Mouse (Mus musculus): ENCODE results near the gene Rassf3. TPM values are rescaled to one million over a fixed set of nuclear protein-coding genes. Genes with fewer than 3 reads are reported as not detected.

Rassf3 gene
- polyA plus RNA-seq, 1 experiment = 15.5 TPM

- 0 out of 2 replicates have a peak, but pooled peaks cover 2% of the 10 kb centered on the region for H3K4me1 ChIP-seq (replicated peaks; ENCODE audit: control insufficient read depth, insufficient read depth, low read length)
- H3K36me3 ChIP-seq (ENCODE audit: control insufficient read depth, insufficient read depth, low read length) = no peaks in the 10 kb centered on the region
- H3K27ac ChIP-seq (ENCODE audit: control insufficient read depth, insufficient read depth, low read length) = no peak overlapping the region
- WGBS = 91% methylated on average over 9 of the region's 9 CpGs
- no peak for DNase-seq
- TF ChIP-seq CTCF (IDR thresholded peaks at IDR 0.05; ENCODE audit: borderline replicate concordance, control insufficient read depth, extremely low read depth, insufficient read depth, low read length, poor library complexity) = no peak
- TF ChIP-seq POLR2A (IDR thresholded peaks at IDR 0.05; ENCODE audit: control insufficient read depth, extremely low read depth, insufficient read depth, low read length, poor library complexity) = no peak
- no peaks in the 10 kb centered on the region for H3K27me3 ChIP-seq (ENCODE audit: control insufficient read depth, insufficient read depth, low read length)
- H3K4me3 ChIP-seq (ENCODE audit: control insufficient read depth, insufficient read depth, low read length) = no peak overlapping the region
These were observed 17.7 kb downstream of the Rassf3 start for GRCm38 (mm10) chr10:121458408-121458807.

GRCm38 (mm10) chr10:121457381-121457780, 18.8 kb downstream of the Rassf3 start:
- Histone ChIP-seq H3K27me3 (ENCODE audit: control insufficient read depth, insufficient read depth, low read length) (no peaks in the 10 kb centered on the region), H3K27ac (ENCODE audit: control insufficient read depth, insufficient read depth, low read length) (no peak overlapping the region), H3K4me1 (replicated peaks; ENCODE audit: control insufficient read depth, insufficient read depth, low read length) (0 out of 2 replicates have a peak, but pooled peaks cover 2% of the 10 kb centered on the region), H3K4me3 (ENCODE audit: control insufficient read depth, insufficient read depth, low read length) (no peak overlapping the region), H3K36me3 (ENCODE audit: control insufficient read depth, insufficient read depth, low read length) (no peaks in the 10 kb centered on the region)
- DNase-seq = no peak
- TF ChIP-seq POLR2A (IDR thresholded peaks at IDR 0.05; ENCODE audit: control insufficient read depth, extremely low read depth, insufficient read depth, low read length, poor library complexity) (no peak), CTCF (IDR thresholded peaks at IDR 0.05; ENCODE audit: borderline replicate concordance, control insufficient read depth, extremely low read depth, insufficient read depth, low read length, poor library complexity) (no peak)
- WGBS = 92% methylated on average over 3 of the region's 3 CpGs

- Histone ChIP-seq H3K36me3 (ENCODE audit: control insufficient read depth, insufficient read depth, low read length) (no peaks in the 10 kb centered on the region), H3K4me1 (replicated peaks; ENCODE audit: control insufficient read depth, insufficient read depth, low read length) (0 out of 2 replicates have a peak, but pooled peaks cover 2% of the 10 kb centered on the region), H3K4me3 (ENCODE audit: control insufficient read depth, insufficient read depth, low read length) (no peak overlapping the region), H3K27ac (ENCODE audit: control insufficient read depth, insufficient read depth, low read length) (no peak overlapping the region), H3K27me3 (ENCODE audit: control insufficient read depth, insufficient read depth, low read length) (no peaks in the 10 kb centered on the region)
- 85% methylated on average over 3 of the region's 3 CpGs for whole genome bisulfite sequencing
- TF ChIP-seq CTCF (IDR thresholded peaks at IDR 0.05; ENCODE audit: borderline replicate concordance, control insufficient read depth, extremely low read depth, insufficient read depth, low read length, poor library complexity) (no peak), POLR2A (IDR thresholded peaks at IDR 0.05; ENCODE audit: control insufficient read depth, extremely low read depth, insufficient read depth, low read length, poor library complexity) (no peak)
- DNase-seq = no peak
These were observed 20.6 kb downstream of the Rassf3 start for GRCm38 (mm10) chr10:121455517-121455916.

- 94% methylated on average over 6 of the region's 6 CpGs for WGBS
- 0 out of 2 replicates have a peak, but pooled peaks cover 2% of the 10 kb centered on the region for H3K4me1 ChIP-seq (replicated peaks; ENCODE audit: control insufficient read depth, insufficient read depth, low read length)
- H3K27me3 ChIP-seq (ENCODE audit: control insufficient read depth, insufficient read depth, low read length) = no peaks in the 10 kb centered on the region
- H3K4me3 ChIP-seq (ENCODE audit: control insufficient read depth, insufficient read depth, low read length) = no peak overlapping the region
- DNase-seq = no peak
- TF ChIP-seq POLR2A (IDR thresholded peaks at IDR 0.05; ENCODE audit: control insufficient read depth, extremely low read depth, insufficient read depth, low read length, poor library complexity) (no peak), CTCF (IDR thresholded peaks at IDR 0.05; ENCODE audit: borderline replicate concordance, control insufficient read depth, extremely low read depth, insufficient read depth, low read length, poor library complexity) (no peak)
- no peaks in the 10 kb centered on the region for H3K36me3 ChIP-seq (ENCODE audit: control insufficient read depth, insufficient read depth, low read length)
- H3K27ac ChIP-seq (ENCODE audit: control insufficient read depth, insufficient read depth, low read length) = no peak overlapping the region
These were observed 21.3 kb downstream of the Rassf3 start for GRCm38 (mm10) chr10:121454708-121455475.

- WGBS = 92% methylated on average over 8 of the region's 8 CpGs
- Histone ChIP-seq H3K36me3 (ENCODE audit: control insufficient read depth, insufficient read depth, low read length) (no peaks in the 10 kb centered on the region), H3K27me3 (ENCODE audit: control insufficient read depth, insufficient read depth, low read length) (no peaks in the 10 kb centered on the region)
These were observed 22.1 kb downstream of the Rassf3 start for GRCm38 (mm10) chr10:121454033-121454432.

GRCm38 (mm10) chr10:121445808-121446207, 30.3 kb downstream of the Rassf3 start:
- no peaks in the 10 kb centered on the region for H3K27me3 ChIP-seq (ENCODE audit: control insufficient read depth, insufficient read depth, low read length)
- no peak for DNase-seq
- H3K36me3 ChIP-seq (ENCODE audit: control insufficient read depth, insufficient read depth, low read length) = no peaks in the 10 kb centered on the region
- TF ChIP-seq POLR2A (IDR thresholded peaks at IDR 0.05; ENCODE audit: control insufficient read depth, extremely low read depth, insufficient read depth, low read length, poor library complexity) (no peak), CTCF (IDR thresholded peaks at IDR 0.05; ENCODE audit: borderline replicate concordance, control insufficient read depth, extremely low read depth, insufficient read depth, low read length, poor library complexity) (no peak)
- H3K4me1 ChIP-seq (replicated peaks; ENCODE audit: control insufficient read depth, insufficient read depth, low read length) = no peaks in the 10 kb centered on the region
- H3K4me3 ChIP-seq (ENCODE audit: control insufficient read depth, insufficient read depth, low read length) = no peak overlapping the region
- 90% methylated on average over 8 of the region's 8 CpGs for WGBS
- no peak overlapping the region for H3K27ac ChIP-seq (ENCODE audit: control insufficient read depth, insufficient read depth, low read length)

More at GRCm38 (mm10) chr10:121454033-121454432, 22.1 kb downstream of the Rassf3 start:
- H3K27ac ChIP-seq (ENCODE audit: control insufficient read depth, insufficient read depth, low read length) = no peak overlapping the region
- no peak overlapping the region for H3K4me3 ChIP-seq (ENCODE audit: control insufficient read depth, insufficient read depth, low read length)
- TF ChIP-seq POLR2A (IDR thresholded peaks at IDR 0.05; ENCODE audit: control insufficient read depth, extremely low read depth, insufficient read depth, low read length, poor library complexity) = no peak
- TF ChIP-seq CTCF (IDR thresholded peaks at IDR 0.05; ENCODE audit: borderline replicate concordance, control insufficient read depth, extremely low read depth, insufficient read depth, low read length, poor library complexity) = no peak
- no peak for DNase-seq
- 0 out of 2 replicates have a peak, but pooled peaks cover 2% of the 10 kb centered on the region for H3K4me1 ChIP-seq (replicated peaks; ENCODE audit: control insufficient read depth, insufficient read depth, low read length)

Data from thymus, adult 2 months (tissue).